In the genomic region with DNA sequence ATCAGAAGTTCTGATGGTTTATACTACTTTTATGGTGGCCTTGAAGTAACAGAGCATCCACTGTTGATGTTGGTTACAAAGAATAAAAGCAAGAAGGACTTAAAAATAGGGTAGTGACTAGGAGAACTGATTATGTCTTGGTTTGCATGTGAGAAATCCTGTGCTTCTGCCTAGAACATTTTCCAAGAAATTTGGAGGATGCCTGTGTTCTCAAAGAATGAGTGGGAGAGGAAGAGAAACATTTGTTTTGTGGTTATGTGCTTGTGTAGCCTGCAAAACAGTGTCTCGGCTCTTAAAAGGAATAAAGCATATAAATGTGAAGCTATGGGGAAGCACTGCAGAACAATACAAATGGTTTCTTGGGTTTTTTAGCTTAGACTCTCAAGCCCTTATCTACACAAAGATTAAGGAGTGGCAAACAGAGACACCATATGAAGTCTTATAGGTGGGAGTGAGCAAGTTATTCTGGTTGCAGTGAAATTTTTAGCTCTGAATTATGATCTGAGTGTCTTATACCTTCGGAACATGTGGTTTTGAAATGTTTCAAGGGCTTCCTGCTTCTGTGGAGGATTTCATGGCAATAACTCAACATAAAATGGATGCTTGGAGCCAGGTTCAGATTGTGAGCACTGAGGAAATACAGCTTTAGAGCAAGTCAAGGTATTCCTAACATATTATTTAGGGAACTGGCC, we compare ENCODE assay signal across 18 mouse cellular contexts.
A peak's percentile ranks its signal among the peaks of the same experiment; 100 is the strongest.
DNase-seq lines count a peak whose midpoint lies in the region; ATAC-seq lines count a peak whose summit lies in the region.
"Had no signal": no experiment of that assay in that cellular context is flagged by ENCODE, and none has a peak within 500 bp of the region (broad histone marks: within the 10 kb centered on the region; RNA-seq: fewer than 3 reads in every experiment).

No protein-coding gene starts in this region.

- H3K27ac ChIP-seq in forebrain, embryonic 14.5 days (ENCODE audit: low read depth, low read length) = no peak overlapping the region
- H3K27ac ChIP-seq: embryonic facial prominence, embryonic 10.5 days; forebrain, embryonic 13.5 days; gastrocnemius, adult 2 months; hindbrain, embryonic 10.5 days had no signal

- peak; percentile 4 for DNase-seq in layer of hippocampus, adult 11-12 months (ENCODE audit: low spot score)
- no peak for DNase-seq in layer of hippocampus, postnatal 25 days (ENCODE audit: extremely low spot score in 1 of 2, low spot score in 1 of 2)
- DNase-seq in left cerebral cortex, adult 11 months (ENCODE audit: low spot score) = peak; percentile 12
- no peak for DNase-seq in left cerebral cortex, postnatal 10 days (ENCODE audit: extremely low spot score in 1 of 2, low spot score in 2 of 2)
- peak; percentile 4 for DNase-seq in right cerebral cortex, postnatal 25 days
- no peak for DNase-seq in right cerebral cortex, postnatal 4 days
- peak; percentile 82 for DNase-seq in telencephalon, adult 2 months (ENCODE audit: low read depth, low spot score)
- DNase-seq in forebrain, embryonic 14.5 days (ENCODE audit: low spot score) = no peak
- DNase-seq: adrenal gland, adult 2 months; adrenal gland, postnatal 25 days; cerebellum, adult 2 months; cerebellum, postnatal 10 days; gastrocnemius, adult 2 months; gastrocnemius, postnatal 25 days had no signal

- H3K27me3 ChIP-seq in forebrain, embryonic 14.5 days (replicated peaks; ENCODE audit: control insufficient read depth, insufficient read depth, low read length) = no peaks in the 10 kb centered on the region
- H3K27me3 ChIP-seq: forebrain, embryonic 13.5 days; heart, embryonic 12.5 days had no signal

- intact Hi-C loops in left cerebral cortex, postnatal 10 days (cut with DNase I) = no loop called here

- no peak overlapping the region for H3K4me2 ChIP-seq in forebrain, embryonic 14.5 days (ENCODE audit: low read length)
- H3K4me2 ChIP-seq: forebrain, embryonic 13.5 days; heart, embryonic 12.5 days had no signal

- no peaks in the 10 kb centered on the region for H3K4me1 ChIP-seq in forebrain, embryonic 14.5 days (ENCODE audit: control insufficient read depth, insufficient read depth, low read length)
- H3K4me1 ChIP-seq: embryonic facial prominence, embryonic 10.5 days; forebrain, embryonic 13.5 days; heart, embryonic 12.5 days; hindbrain, embryonic 10.5 days had no signal

- ATAC-seq in forebrain, embryonic 14.5 days = no peak
- ATAC-seq: forebrain, embryonic 13.5 days had no signal

- H3K4me3 ChIP-seq in forebrain, embryonic 14.5 days (ENCODE audit: low read depth, low read length) = no peak overlapping the region
- H3K4me3 ChIP-seq: embryonic facial prominence, embryonic 10.5 days; forebrain, embryonic 13.5 days; gastrocnemius, adult 2 months; heart, embryonic 12.5 days; hindbrain, embryonic 10.5 days had no signal

- no peaks in the 10 kb centered on the region for H3K9me3 ChIP-seq in forebrain, embryonic 14.5 days (replicated peaks; ENCODE audit: control insufficient read depth, low read length)
- H3K9me3 ChIP-seq: embryonic facial prominence, embryonic 10.5 days; forebrain, embryonic 13.5 days; heart, embryonic 12.5 days; hindbrain, embryonic 10.5 days had no signal

- no peak overlapping the region for H3K9ac ChIP-seq in forebrain, embryonic 14.5 days (ENCODE audit: low read length)
- H3K9ac ChIP-seq: forebrain, embryonic 13.5 days; heart, embryonic 12.5 days had no signal

- no peaks in the 10 kb centered on the region for H3K36me3 ChIP-seq in forebrain, embryonic 14.5 days (ENCODE audit: control insufficient read depth, insufficient read depth, low read length)
- H3K36me3 ChIP-seq: embryonic facial prominence, embryonic 10.5 days; heart, embryonic 12.5 days; hindbrain, embryonic 10.5 days had no signal

- WGBS in forebrain, embryonic 14.5 days = 86% methylated on average over 2 of the region's 2 CpGs

Comparison
In these comparisons a context has a peak if more than half of its experiments do, and no peak if none do; other contexts are left out.
1. DNase-seq: peak in layer of hippocampus, adult 11-12 months (single experiment), left cerebral cortex, adult 11 months (single experiment), right cerebral cortex, postnatal 25 days (single experiment) and telencephalon, adult 2 months (single experiment); none in layer of hippocampus, postnatal 25 days (0 of 2), left cerebral cortex, postnatal 10 days (0 of 2), right cerebral cortex, postnatal 4 days (single experiment) and forebrain, embryonic 14.5 days (single experiment).